Mouse (Mus musculus): ENCODE measurements around the gene Ifitm2. TPM values are rescaled to one million over a fixed set of nuclear protein-coding genes. Genes with fewer than 3 reads are reported as not detected.
"Not testable (repeated sequence)": the region's sequence is repeated elsewhere in the genome, so short reads cannot be mapped to it uniquely, and the experiment has no call there.

The Ifitm2 gene
- polyA plus RNA-seq, 1 experiment = 493 TPM

GRCm38 (mm10) chr7:140974940-140975339 lies 19.2 kb upstream of the Ifitm2 start:
- H3K4me2 ChIP-seq (ENCODE audit: low read depth) = no peak overlapping the region
- H3K36me3 ChIP-seq (ENCODE audit: control insufficient read depth, insufficient read depth) = no peaks in the 10 kb centered on the region
- TF ChIP-seq TCF3 (IDR thresholded peaks at IDR 0.05; ENCODE audit: insufficient read length, low read depth) (no peak), MAX (IDR thresholded peaks at IDR 0.05; ENCODE audit: low read depth) (no peak), MYOG (IDR thresholded peaks at IDR 0.05; ENCODE audit: control insufficient read depth in 1 of 3, insufficient read depth in 1 of 3, insufficient read length in 2 of 3, low read depth in 2 of 3) (no peak), MYOD1 (IDR thresholded peaks at IDR 0.05; ENCODE audit: control insufficient read depth in 1 of 3, insufficient read length in 2 of 3, low read depth in 2 of 3) (no peak), TCF12 (IDR thresholded peaks at IDR 0.05; ENCODE audit: insufficient read depth, poor library complexity, severe bottlenecking) (no peak), REST (IDR thresholded peaks at IDR 0.05; ENCODE audit: insufficient read depth, insufficient read length) (no peak), POLR2AphosphoS2 (IDR thresholded peaks at IDR 0.05; ENCODE audit: insufficient read length, low read depth) (no peak), CEBPB (IDR thresholded peaks at IDR 0.05; ENCODE audit: insufficient read depth, poor library complexity, severe bottlenecking) (no peak), POLR2A (IDR thresholded peaks at IDR 0.05; ENCODE audit: insufficient read length, low read depth) (no peak), SRF (IDR thresholded peaks at IDR 0.05; ENCODE audit: control insufficient read depth, insufficient read length, low read depth) (no peak), E2F4 (IDR thresholded peaks at IDR 0.05; ENCODE audit: insufficient read depth) (no peak), USF1 (IDR thresholded peaks at IDR 0.05; ENCODE audit: low read depth) (no peak)
- no peak overlapping the region for H3K4me3 ChIP-seq
- H3K79me2 ChIP-seq (ENCODE audit: control insufficient read depth, insufficient read depth) = no peaks in the 10 kb centered on the region
- no peak overlapping the region for H3ac ChIP-seq (ENCODE audit: control insufficient read depth, insufficient read length)
- H3K27me3 ChIP-seq (ENCODE audit: control insufficient read depth, insufficient read depth, insufficient read length) = no peaks in the 10 kb centered on the region

GRCm38 (mm10) chr7:140973396-140974165 lies 17.8 kb upstream of the Ifitm2 start:
- TF ChIP-seq MYOG (IDR thresholded peaks at IDR 0.05; ENCODE audit: control insufficient read depth in 1 of 3, insufficient read depth in 1 of 3, insufficient read length in 2 of 3, low read depth in 2 of 3) (no peak), POLR2AphosphoS2 (IDR thresholded peaks at IDR 0.05; ENCODE audit: insufficient read length, low read depth) (no peak), MYOD1 (IDR thresholded peaks at IDR 0.05; ENCODE audit: control insufficient read depth in 1 of 3, insufficient read length in 2 of 3, low read depth in 2 of 3) (peak in 1 of 3 experiments; percentile 23), CEBPB (IDR thresholded peaks at IDR 0.05; ENCODE audit: insufficient read depth, poor library complexity, severe bottlenecking) (no peak)
- Histone ChIP-seq H3ac (ENCODE audit: control insufficient read depth, insufficient read length) (no peak overlapping the region), H3K27me3 (ENCODE audit: control insufficient read depth, insufficient read depth, insufficient read length) (no peaks in the 10 kb centered on the region), H3K36me3 (ENCODE audit: control insufficient read depth, insufficient read depth) (no peaks in the 10 kb centered on the region), H3K4me3 (no peak overlapping the region), H3K79me2 (ENCODE audit: control insufficient read depth, insufficient read depth) (no peaks in the 10 kb centered on the region), H3K4me2 (ENCODE audit: low read depth) (peak overlapping the region; percentile 84)

GRCm38 (mm10) chr7:140971479-140972171 lies 15.8 kb upstream of the Ifitm2 start:
- no peaks in the 10 kb centered on the region for H3K79me2 ChIP-seq (ENCODE audit: control insufficient read depth, insufficient read depth)
- H3K36me3 ChIP-seq (ENCODE audit: control insufficient read depth, insufficient read depth) = no peaks in the 10 kb centered on the region
- no peak overlapping the region for H3K4me3 ChIP-seq
- no peak overlapping the region for H3ac ChIP-seq (ENCODE audit: control insufficient read depth, insufficient read length)
- TF ChIP-seq USF1 (IDR thresholded peaks at IDR 0.05; ENCODE audit: low read depth) (no peak), TCF12 (IDR thresholded peaks at IDR 0.05; ENCODE audit: insufficient read depth, poor library complexity, severe bottlenecking) (no peak), POLR2AphosphoS2 (IDR thresholded peaks at IDR 0.05; ENCODE audit: insufficient read length, low read depth) (no peak), CEBPB (IDR thresholded peaks at IDR 0.05; ENCODE audit: insufficient read depth, poor library complexity, severe bottlenecking) (no peak), MAX (IDR thresholded peaks at IDR 0.05; ENCODE audit: low read depth) (no peak), SRF (IDR thresholded peaks at IDR 0.05; ENCODE audit: control insufficient read depth, insufficient read length, low read depth) (no peak), REST (IDR thresholded peaks at IDR 0.05; ENCODE audit: insufficient read depth, insufficient read length) (no peak), TCF3 (IDR thresholded peaks at IDR 0.05; ENCODE audit: insufficient read length, low read depth) (no peak), E2F4 (IDR thresholded peaks at IDR 0.05; ENCODE audit: insufficient read depth) (no peak), MYOD1 (IDR thresholded peaks at IDR 0.05; ENCODE audit: control insufficient read depth in 1 of 3, insufficient read length in 2 of 3, low read depth in 2 of 3) (no peak), MYOG (IDR thresholded peaks at IDR 0.05; ENCODE audit: control insufficient read depth in 1 of 3, insufficient read depth in 1 of 3, insufficient read length in 2 of 3, low read depth in 2 of 3) (no peak), POLR2A (IDR thresholded peaks at IDR 0.05; ENCODE audit: insufficient read length, low read depth) (no peak)
- no peaks in the 10 kb centered on the region for H3K27me3 ChIP-seq (ENCODE audit: control insufficient read depth, insufficient read depth, insufficient read length)
- no peak overlapping the region for H3K4me2 ChIP-seq (ENCODE audit: low read depth)

GRCm38 (mm10) chr7:140970931-140971330 lies 15.1 kb upstream of the Ifitm2 start:
- Histone ChIP-seq H3K79me2 (ENCODE audit: control insufficient read depth, insufficient read depth) (no peaks in the 10 kb centered on the region), H3ac (ENCODE audit: control insufficient read depth, insufficient read length) (no peak overlapping the region), H3K4me3 (no peak overlapping the region), H3K27me3 (ENCODE audit: control insufficient read depth, insufficient read depth, insufficient read length) (no peaks in the 10 kb centered on the region), H3K36me3 (ENCODE audit: control insufficient read depth, insufficient read depth) (no peaks in the 10 kb centered on the region), H3K4me2 (ENCODE audit: low read depth) (no peak overlapping the region)
- TF ChIP-seq E2F4 (IDR thresholded peaks at IDR 0.05; ENCODE audit: insufficient read depth) (no peak), USF1 (IDR thresholded peaks at IDR 0.05; ENCODE audit: low read depth) (no peak)

GRCm38 (mm10) chr7:140968710-140969109 lies 12.9 kb upstream of the Ifitm2 start:
- H3K36me3 ChIP-seq (ENCODE audit: control insufficient read depth, insufficient read depth); H3K79me2 ChIP-seq (ENCODE audit: control insufficient read depth, insufficient read depth); H3K4me3 ChIP-seq; H3K27me3 ChIP-seq (ENCODE audit: control insufficient read depth, insufficient read depth, insufficient read length); H3ac ChIP-seq (ENCODE audit: control insufficient read depth, insufficient read length): not testable (repeated sequence)
- H3K4me2 ChIP-seq (ENCODE audit: low read depth) = peak overlapping the region; percentile 58
- peak in 1 of 3 experiments; percentile 26 for TF ChIP-seq MYOD1 (IDR thresholded peaks at IDR 0.05; ENCODE audit: control insufficient read depth in 1 of 3, insufficient read length in 2 of 3, low read depth in 2 of 3)
